Mouse (Mus musculus): ENCODE measurements around the gene Eif4e. TPM values are rescaled to one million over a fixed set of nuclear protein-coding genes. Genes with fewer than 3 reads are reported as not detected.

Gene Eif4e
- total and polyA plus RNA-seq, 3 experiments, result 83.5 to 490 (median 363) TPM

GRCm38 (mm10) chr3:138519218-138519617 is 6.8 kb upstream of the Eif4e start:
- DNase-seq (ENCODE audit: low read depth, low spot score), result no peak
- peaks cover 0 to 6% of the 10 kb centered on the region in 2 experiments; a peak in 2 of 4 replicates for H3K36me3 ChIP-seq (ENCODE audit: control insufficient read depth in 1 of 2, insufficient read depth in 2 of 2, low read length in 2 of 2)

GRCm38 (mm10) chr3:138523956-138524355 is 2.0 kb upstream of the Eif4e start:
- DNase-seq (ENCODE audit: low read depth, low spot score), result no peak
- no peaks in the 10 kb centered on the region for H3K9me3 ChIP-seq (replicated peaks; ENCODE audit: insufficient read depth, low read length)
- no peak overlapping the region for H3K9ac ChIP-seq (ENCODE audit: control insufficient read depth, low read depth, low read length, poor library complexity, severe bottlenecking)
- H3K4me3 ChIP-seq (ENCODE audit: control insufficient read depth in 1 of 2, insufficient read depth in 1 of 2, low read depth in 2 of 2, low read length in 2 of 2), result no peak overlapping the region
- no peak overlapping the region for H3K27ac ChIP-seq (ENCODE audit: control insufficient read depth, low read depth, low read length)
- H3K27me3 ChIP-seq (ENCODE audit: control insufficient read depth in 1 of 2, insufficient read depth in 2 of 2, low read length in 2 of 2), result no peaks in the 10 kb centered on the region
- H3K79me2 ChIP-seq (ENCODE audit: control insufficient read depth, insufficient read depth, low read length, poor library complexity), result peaks cover 25% of the 10 kb centered on the region
- H3K36me3 ChIP-seq (ENCODE audit: control insufficient read depth in 1 of 2, insufficient read depth in 2 of 2, low read length in 2 of 2), result peaks cover 0 to 16% of the 10 kb centered on the region in 2 experiments; a peak in 2 of 4 replicates
- peaks cover 2 to 11% of the 10 kb centered on the region in 2 experiments; a peak in 3 of 4 replicates for H3K4me1 ChIP-seq (ENCODE audit: control insufficient read depth in 1 of 2, insufficient read depth in 2 of 2, low read length in 2 of 2)
- no peak for TF ChIP-seq ZC3H11A (IDR thresholded peaks at IDR 0.05; ENCODE audit: low read depth, low read length)
- TF ChIP-seq USF2 (IDR thresholded peaks at IDR 0.05; ENCODE audit: borderline replicate concordance in 1 of 2, insufficient read depth in 1 of 2, low read depth in 1 of 2, low read length in 2 of 2), result no peak
- no peak for TF ChIP-seq MAX (IDR thresholded peaks at IDR 0.05; ENCODE audit: low read length)

More at GRCm38 (mm10) chr3:138519218-138519617, 6.8 kb upstream of the Eif4e start:
- TF ChIP-seq ELF1 (IDR thresholded peaks at IDR 0.05; ENCODE audit: low read depth, low read length), result no peak
- no peak for TF ChIP-seq GATA1 (IDR thresholded peaks at IDR 0.05; ENCODE audit: low read depth, low read length)
- peaks cover 0 to 6% of the 10 kb centered on the region in 2 experiments; a peak in 1 of 4 replicates for H3K4me1 ChIP-seq (ENCODE audit: control insufficient read depth in 1 of 2, insufficient read depth in 2 of 2, low read length in 2 of 2)
- no peaks in the 10 kb centered on the region for H3K27me3 ChIP-seq (ENCODE audit: control insufficient read depth in 1 of 2, insufficient read depth in 2 of 2, low read length in 2 of 2)
- no peak overlapping the region for H3K9ac ChIP-seq (ENCODE audit: control insufficient read depth, low read depth, low read length, poor library complexity, severe bottlenecking)
- no peak overlapping the region for H3K27ac ChIP-seq (ENCODE audit: control insufficient read depth, low read depth, low read length)
- no peak overlapping the region for H3K4me3 ChIP-seq (ENCODE audit: control insufficient read depth in 1 of 2, insufficient read depth in 1 of 2, low read depth in 2 of 2, low read length in 2 of 2)
- no peaks in the 10 kb centered on the region for H3K9me3 ChIP-seq (replicated peaks; ENCODE audit: insufficient read depth, low read length)
- H3K79me2 ChIP-seq (ENCODE audit: control insufficient read depth, insufficient read depth, low read length, poor library complexity), result no peaks in the 10 kb centered on the region

DNA sequence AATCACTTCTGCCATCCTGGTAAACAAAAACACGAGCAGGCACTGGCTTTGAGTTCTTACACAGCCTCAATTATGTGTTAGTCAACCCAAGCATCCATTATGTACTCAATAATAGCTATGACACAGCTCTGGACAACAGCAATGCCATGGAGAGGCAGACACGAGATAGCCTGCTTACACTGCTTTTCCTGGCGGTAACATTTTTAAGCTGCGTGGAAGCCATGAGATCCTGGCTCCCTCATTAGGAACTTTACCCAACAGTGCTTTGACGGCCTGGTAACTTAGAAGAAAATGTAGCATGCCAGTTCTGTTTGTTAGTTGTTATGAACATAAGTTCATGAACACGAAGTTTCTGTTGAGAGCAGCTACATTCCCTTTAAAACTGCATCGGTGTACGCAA is 485 bp upstream of the Eif4e start:
- peaks cover 15 to 16% of the 10 kb centered on the region in 2 experiments for H3K4me1 ChIP-seq (ENCODE audit: control insufficient read depth in 1 of 2, insufficient read depth in 2 of 2, low read length in 2 of 2)
- no peak overlapping the region; the same call in 1 of the 2 replicates for H3K27ac ChIP-seq (ENCODE audit: control insufficient read depth, low read depth, low read length)
- no peak for TF ChIP-seq MAFK (IDR thresholded peaks at IDR 0.05; ENCODE audit: borderline replicate concordance, low read depth, low read length)
- no peak for TF ChIP-seq CHD1 (IDR thresholded peaks at IDR 0.05; ENCODE audit: low read depth, low read length)
- no peak for TF ChIP-seq MYB (IDR thresholded peaks at IDR 0.05; ENCODE audit: low read depth, low read length)
- no peak for TF ChIP-seq HCFC1 (IDR thresholded peaks at IDR 0.05; ENCODE audit: low read depth, low read length)
- TF ChIP-seq EP300 (IDR thresholded peaks at IDR 0.05; ENCODE audit: low read depth in 1 of 2, low read length in 2 of 2), result no peak
- no peak for TF ChIP-seq NELFE (IDR thresholded peaks at IDR 0.05; ENCODE audit: low read depth, low read length)
- no peak for TF ChIP-seq TCF12 (IDR thresholded peaks at IDR 0.05; ENCODE audit: low read depth, low read length)
- TF ChIP-seq ETS1 (IDR thresholded peaks at IDR 0.05; ENCODE audit: low read depth, low read length), result no peak
- no peak for TF ChIP-seq TAL1 (IDR thresholded peaks at IDR 0.05; ENCODE audit: low read length)
- TF ChIP-seq RCOR1 (IDR thresholded peaks at IDR 0.05; ENCODE audit: low read depth, low read length), result no peak
- no peak for TF ChIP-seq KAT2A (conservative IDR thresholded peaks at IDR 0.05; ENCODE audit: low read depth, low read length)
- no peak for TF ChIP-seq ZNF384 (IDR thresholded peaks at IDR 0.05; ENCODE audit: low read depth, low read length)
- TF ChIP-seq GATA1 (IDR thresholded peaks at IDR 0.05; ENCODE audit: low read depth, low read length), result no peak
- no peak for TF ChIP-seq NRF1 (IDR thresholded peaks at IDR 0.05; ENCODE audit: insufficient read depth, low read depth, low read length, poor library complexity, severe bottlenecking)
- TF ChIP-seq JUND (IDR thresholded peaks at IDR 0.05; ENCODE audit: low read depth, low read length), result no peak
- no peak for TF ChIP-seq POLR2A (IDR thresholded peaks at IDR 0.05; ENCODE audit: control insufficient read depth in 1 of 2, insufficient read depth in 1 of 2, low read depth in 1 of 2, low read length in 2 of 2, poor library complexity in 1 of 2)
- TF ChIP-seq UBTF (IDR thresholded peaks at IDR 0.05; ENCODE audit: borderline replicate concordance, insufficient read depth, low read depth, low read length), result no peak
- no peak for TF ChIP-seq ZKSCAN1 (IDR thresholded peaks at IDR 0.05; ENCODE audit: low read depth, low read length)
- H3K4me3 ChIP-seq (ENCODE audit: control insufficient read depth in 1 of 2, insufficient read depth in 1 of 2, low read depth in 2 of 2, low read length in 2 of 2), result peak overlapping the region; percentile 72 to 78; a peak in 2 of 4 replicates
- peaks cover 38% of the 10 kb centered on the region for H3K79me2 ChIP-seq (ENCODE audit: control insufficient read depth, insufficient read depth, low read length, poor library complexity)
- H3K9ac ChIP-seq (ENCODE audit: control insufficient read depth, low read depth, low read length, poor library complexity, severe bottlenecking), result peak overlapping the region; percentile 81
- H3K36me3 ChIP-seq (ENCODE audit: control insufficient read depth in 1 of 2, insufficient read depth in 2 of 2, low read length in 2 of 2), result peaks cover 0 to 25% of the 10 kb centered on the region in 2 experiments; a peak in 3 of 4 replicates
- no peaks in the 10 kb centered on the region for H3K9me3 ChIP-seq (replicated peaks; ENCODE audit: insufficient read depth, low read length)
- DNase-seq (ENCODE audit: low read depth, low spot score), result no peak
- no peaks in the 10 kb centered on the region for H3K27me3 ChIP-seq (ENCODE audit: control insufficient read depth in 1 of 2, insufficient read depth in 2 of 2, low read length in 2 of 2)
